Mouse (Mus musculus) 3134 (cell line): ENCODE data around the gene Ppfibp1.

Experiments used
- DNase-seq: peaks from one replicate; pipeline ENCODE4 v3.0.0-alpha.2; 2011; ENCODE audit warnings: low spot score; ENCODE audit not compliant: insufficient read length; ENCODE audit errors: extremely low read depth

Gene Ppfibp1

DNA sequence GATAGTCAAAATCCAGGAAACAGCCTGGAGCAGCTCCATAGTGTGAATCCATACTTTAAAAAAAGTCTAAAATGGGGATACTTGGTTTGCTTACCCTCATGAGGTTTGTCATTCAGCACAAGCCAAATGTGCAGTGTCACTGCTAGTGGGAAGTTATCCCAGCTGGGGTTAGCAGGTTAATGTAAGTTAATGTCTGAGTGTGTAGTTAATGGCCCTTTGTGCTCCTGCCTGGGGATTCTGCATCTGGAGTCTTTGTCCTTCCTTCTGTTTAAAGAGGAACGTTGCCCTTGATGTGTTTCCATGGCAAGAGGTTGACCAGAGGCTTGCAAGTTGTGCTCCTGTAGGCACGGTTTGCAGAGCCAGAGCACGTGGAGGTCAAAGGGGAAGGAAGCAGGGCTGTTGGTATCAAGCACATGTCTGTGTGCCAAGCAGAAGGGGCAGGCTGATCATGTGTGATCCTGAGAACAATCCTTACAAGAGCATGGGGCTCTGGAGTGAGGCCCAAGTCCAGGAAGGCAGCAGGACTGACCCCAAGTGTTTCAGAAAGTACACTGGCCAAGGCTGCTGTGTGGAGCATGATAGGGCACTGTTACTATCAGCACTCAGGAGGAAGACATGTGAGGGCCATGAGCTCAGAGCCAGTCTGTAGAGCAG lies 24.7 kb downstream of the Ppfibp1 start:
- no peak for DNase-seq

DNA sequence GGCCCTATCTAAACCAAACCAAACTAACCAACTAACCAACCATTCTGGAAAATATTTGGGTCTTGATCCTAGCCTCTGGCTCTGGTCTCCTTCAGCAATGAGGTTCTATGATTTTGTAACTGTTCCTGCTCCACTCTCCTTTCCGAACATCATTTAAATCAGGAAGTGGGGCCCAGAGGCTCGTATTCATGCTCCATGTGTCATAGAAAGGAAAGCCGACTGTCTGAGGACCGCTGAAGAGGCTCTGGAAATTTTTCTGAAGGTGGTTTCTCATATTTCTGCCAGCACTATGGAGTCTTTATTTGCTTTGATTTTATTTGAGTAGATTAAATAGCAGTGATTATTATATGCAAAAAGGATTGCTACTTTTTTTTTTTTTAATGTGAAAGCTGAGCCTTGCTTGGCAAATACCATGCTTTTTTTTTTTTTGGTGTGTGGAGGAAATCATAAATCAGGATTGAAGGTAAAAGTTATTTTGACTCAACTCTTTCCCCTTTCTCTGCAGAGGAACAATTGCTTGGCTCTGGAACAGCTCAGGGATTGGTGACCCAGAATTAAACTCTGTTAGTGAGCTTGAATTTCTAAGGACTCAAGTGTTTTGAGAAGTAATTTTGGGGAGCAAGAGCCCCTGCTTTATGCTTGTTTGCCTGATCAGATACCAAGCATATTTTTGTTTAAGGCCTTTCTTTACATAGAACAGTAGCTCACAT lies 25.4 kb downstream of the Ppfibp1 start:
- DNase-seq = no peak

DNA sequence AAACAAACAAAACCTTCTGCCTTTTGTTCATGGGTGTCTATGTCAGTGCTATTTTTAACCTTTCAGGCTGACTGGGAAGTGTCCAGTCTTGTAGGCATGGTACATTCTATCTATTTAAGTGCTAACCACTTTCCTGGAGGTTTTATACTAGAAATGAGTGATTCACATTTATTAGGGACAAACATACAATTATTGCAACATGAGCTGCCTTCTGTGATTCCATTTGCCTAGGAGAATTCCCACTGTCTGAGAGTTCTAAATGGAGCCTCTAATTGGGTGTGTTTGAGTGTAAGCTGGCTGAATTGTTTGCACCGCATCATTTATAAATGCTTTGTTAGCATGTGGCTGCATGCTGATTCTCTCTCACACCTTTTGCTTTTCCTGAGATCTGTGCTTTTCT lies 27.5 kb downstream of the Ppfibp1 start:
- no peak for DNase-seq

DNA sequence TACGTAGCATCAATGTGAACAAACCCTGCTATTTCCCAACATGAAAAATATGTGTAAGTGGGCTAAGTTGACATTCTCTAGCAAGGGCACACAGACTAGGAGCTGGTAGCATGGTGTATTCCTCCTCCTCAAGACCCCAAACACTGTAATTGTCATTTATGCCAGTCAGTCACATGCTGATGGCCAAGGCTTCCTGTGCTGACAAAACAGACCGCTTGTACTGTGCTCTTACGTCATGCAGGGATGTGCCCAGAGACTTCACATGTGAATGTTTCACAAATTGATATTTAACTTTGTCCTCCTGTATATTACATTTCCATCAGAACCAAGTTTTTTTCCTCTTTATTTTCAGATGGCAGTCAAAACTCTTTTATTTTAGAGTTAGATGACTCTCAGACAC lies 29.1 kb downstream of the Ppfibp1 start:
- DNase-seq = no peak

DNA sequence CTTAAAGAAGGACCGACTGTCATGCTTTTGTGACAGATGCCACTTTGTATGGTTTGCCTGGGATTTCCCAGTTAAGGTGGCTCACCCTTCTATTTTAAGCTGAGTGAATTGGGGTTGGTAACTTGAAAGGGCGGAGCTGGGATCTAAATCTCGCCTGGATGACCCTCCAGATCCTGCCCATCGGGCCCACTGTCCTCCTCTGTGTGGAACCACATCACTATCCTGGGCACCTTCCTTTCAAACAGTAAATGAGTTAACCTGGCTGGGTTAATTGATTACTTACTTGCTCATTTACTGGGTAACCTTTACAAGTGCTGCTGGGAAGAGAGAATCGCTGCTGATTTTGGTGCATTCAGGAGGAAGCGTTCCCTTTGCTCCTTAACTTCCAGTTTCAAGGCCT lies 30.1 kb downstream of the Ppfibp1 start:
- no peak for DNase-seq

DNA sequence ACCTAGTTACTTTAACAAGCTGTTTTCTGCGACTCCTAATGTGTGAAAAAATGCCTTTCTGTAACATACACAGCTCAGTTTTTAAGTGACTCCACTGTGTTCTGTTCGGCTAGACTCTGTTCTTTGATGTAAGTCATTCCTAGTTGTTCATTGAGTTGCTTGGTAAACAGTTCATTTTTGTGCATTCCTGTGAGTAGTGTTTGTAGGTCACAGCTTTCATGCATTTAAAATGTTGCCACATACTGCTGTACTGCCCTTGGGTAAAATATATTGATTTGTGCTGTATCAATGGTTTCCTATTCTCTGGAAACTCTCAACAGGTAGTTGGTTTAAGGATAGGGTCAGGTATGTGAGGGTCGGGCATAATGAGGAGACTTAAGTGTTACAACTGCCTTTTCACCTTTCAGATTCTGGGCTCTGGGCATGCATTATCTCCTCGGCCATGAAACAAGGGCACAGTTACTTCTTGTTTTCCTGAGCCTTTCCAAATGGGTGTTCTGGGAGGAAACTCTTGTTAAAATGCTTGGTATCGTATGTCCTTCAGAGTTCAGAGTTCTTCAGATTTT lies 38.2 kb downstream of the Ppfibp1 start:
- DNase-seq = no peak

DNA sequence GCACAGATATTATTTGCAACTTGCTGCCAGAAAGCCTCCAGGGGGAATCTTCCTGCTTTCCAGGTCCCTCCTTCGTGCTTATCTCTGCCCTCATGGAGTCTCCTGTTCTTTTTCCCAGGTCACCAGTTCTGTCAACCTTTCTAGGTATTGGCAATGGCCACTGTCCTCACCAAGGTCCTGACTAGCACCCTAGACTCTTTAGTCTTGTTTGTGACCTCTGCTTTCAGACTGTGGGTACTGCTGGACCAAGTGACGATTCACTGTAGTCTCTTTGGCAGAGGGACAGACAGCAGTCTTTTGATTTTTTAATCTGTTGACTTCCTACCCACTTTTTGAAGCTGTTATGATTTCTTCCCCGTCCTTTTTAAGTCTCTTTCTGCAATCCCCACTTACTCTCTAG lies 39.8 kb downstream of the Ppfibp1 start:
- no peak for DNase-seq

DNA sequence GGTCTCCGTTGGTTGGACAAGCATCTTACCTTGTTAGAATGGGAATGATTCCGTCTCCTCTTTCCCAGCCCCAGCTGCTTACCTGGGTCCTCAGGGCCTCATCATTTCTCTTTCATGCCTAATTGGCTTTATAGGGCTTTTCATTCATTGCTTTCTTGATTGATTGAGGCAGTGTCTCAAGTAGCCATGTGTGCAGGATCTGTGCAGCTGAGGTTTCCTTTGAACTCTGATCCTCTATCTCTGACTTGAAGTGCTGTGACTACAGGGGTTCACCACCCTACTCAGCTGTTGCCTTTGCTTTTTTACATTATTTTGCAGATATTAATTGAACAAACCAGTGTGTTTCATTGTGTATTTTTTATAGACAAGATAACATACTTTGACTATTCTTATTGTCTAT lies 40.7 kb downstream of the Ppfibp1 start:
- no peak for DNase-seq

DNA sequence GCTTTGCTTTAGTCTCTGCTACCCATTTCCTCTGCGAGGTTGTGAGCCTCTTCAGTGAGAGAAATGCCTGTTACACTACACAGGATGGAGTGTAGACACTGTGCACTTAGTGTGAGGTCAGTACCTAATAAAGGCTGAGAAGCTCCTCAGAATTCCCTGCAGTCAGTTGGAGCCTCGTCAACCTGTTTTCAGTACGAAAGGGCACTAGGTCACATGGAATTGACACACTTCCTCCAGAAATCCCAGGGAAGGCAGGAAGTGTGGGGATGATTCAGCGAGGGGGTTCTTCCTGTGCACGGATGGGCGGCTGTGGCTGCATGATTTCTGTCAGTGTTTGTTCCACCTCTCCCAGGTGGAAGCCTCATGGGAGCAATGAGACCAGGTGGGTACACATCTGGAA lies 44.8 kb downstream of the Ppfibp1 start:
- peak; percentile 21 for DNase-seq

DNA sequence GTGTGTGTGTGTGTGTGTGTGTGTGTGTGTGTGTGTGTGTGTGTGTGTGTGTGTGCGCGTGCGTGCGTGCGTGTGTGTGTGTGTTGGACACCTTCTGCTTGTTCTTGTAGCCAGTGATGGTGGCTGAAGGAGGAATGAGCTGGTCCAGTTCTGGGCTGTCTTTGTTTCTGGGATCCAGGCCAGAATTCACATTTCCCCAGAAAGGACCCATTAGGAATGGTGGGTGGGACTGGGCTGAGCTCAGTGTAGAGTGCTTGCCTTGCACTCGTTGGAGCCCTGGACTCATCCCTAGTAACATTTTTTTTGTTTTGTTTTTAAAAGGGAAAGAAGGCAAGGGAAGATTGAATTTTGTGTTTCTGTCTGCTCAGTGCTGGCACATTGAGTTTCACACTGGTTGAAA lies 47.7 kb downstream of the Ppfibp1 start:
- DNase-seq = peak; percentile 35

DNA sequence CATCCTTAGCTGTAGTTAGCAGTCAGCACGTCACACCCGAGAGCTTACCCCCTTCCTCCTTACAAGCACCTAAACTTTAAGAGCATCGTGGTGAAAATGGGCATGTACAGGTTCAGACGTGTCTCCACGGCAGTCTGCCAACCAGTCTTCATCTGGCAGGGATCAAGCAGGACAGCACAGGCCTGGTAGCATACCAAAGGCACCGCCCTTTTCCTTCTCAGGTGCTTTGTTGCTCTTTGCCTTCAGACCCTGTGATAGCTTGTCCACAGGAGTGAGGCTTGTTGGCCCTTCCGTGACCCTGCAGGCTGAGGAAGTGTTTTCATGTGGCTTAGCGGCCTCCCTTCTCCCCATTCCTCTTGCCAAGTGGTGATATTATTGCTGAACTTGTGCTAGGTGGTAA lies 50.7 kb downstream of the Ppfibp1 start:
- DNase-seq = no peak

DNA sequence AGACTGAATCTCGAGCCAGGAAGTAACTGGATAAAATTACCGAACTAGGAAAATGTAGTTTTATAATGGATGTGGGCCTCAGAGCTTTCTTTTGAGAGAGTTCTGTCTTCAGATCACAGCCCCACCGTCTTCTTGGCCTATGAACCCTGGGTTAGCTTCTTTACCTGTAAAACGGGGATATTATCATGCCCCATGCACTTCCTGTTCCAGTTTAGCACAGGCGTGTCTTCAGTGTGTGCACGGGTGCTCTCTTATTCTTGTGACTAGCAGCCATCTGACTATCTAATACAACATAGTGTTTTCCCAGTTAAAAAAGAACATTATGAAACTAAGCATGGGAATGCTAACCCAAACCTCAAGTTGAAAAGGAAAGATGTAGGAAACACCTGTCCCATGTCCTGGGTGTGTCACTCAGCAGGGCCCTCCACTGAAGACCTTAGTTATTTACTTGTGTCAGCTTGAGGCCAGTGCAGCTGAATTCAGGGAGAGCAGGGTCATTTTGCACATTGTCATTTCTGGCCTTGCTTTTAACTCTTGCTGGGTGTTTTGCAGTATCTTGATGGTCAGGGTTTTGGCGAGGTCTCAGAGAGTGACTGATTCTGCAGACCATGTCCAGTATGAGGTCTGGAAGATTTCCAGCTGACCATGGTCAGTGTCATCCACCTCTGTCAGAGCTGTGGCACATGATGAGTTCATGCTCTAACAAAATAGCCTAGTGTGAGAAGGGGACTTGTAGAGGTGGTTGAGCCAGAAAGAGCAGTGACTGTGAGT lies 53.4 kb downstream of the Ppfibp1 start:
- peak; percentile 55 for DNase-seq

DNA sequence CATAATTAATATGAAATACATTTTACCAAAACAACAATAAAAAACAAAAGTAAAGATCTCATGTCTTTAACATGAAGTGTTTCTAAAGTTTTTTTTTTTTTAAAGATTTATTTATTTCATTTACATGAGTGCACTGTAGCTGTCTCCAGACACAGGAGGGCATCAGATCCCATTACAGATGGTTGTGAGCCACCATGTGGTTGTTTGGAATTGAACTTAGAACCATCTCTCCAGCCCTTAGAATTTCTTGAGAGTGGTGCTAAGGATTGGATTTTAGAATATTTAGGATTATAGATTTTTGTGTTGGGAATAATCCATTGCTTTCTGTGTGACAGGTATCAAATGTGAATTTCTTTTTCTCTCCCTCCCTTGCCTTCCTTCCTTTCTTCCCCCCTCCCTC lies 55.7 kb downstream of the Ppfibp1 start:
- DNase-seq = no peak

DNA sequence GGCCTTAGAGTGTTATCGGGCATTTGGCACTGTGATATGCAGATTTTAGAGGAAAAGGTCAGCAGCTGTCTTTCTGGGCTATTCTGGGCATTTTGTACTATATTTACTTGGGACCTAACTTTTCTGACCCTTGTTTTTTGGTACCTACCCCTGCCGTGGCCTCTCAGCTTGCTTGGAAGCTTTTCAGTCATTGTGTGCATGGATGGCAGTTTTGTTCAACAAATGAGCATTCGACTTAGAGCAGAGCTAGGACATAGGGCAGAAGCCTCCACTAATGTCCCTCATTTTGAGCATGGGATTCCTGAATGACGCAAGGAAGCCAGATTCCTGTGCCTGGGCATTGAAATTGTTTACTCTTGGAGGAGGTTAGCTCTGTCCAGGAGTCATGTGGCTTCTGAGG lies 56.5 kb downstream of the Ppfibp1 start:
- no peak for DNase-seq

DNA sequence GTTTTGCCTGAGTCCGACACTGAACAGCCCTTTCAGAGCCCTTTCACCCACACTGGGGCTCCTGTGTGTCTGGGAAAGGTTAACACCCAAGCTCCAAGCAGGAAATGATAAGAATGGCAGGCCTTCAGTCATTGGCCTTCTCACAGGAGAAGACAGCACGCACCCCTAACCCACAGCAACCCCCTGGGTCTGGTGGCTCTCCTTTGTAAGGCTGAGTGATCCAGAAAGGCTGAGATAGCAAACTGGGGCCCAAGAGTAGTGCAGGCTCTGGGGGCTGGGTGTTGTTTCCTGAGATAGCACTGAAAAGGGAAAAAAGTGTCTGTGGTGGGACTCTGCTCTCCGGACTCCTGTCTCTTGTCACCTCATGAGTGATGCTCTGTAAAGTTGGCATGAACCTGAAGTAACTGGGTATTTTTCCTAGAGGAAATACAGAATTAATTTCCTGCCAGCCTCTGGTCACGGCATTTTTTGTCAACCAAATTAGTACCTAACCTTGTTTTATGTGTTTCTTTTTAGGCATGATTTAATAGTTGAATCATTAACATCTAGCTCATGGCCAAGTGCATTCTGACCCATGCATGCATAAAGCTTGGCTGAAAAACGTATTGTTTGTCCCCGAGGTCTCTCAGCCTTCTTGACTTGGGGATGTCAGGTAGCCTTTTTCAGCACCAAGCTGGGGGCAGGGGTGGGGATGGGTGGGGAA lies 58.2 kb downstream of the Ppfibp1 start:
- DNase-seq = no peak

DNA sequence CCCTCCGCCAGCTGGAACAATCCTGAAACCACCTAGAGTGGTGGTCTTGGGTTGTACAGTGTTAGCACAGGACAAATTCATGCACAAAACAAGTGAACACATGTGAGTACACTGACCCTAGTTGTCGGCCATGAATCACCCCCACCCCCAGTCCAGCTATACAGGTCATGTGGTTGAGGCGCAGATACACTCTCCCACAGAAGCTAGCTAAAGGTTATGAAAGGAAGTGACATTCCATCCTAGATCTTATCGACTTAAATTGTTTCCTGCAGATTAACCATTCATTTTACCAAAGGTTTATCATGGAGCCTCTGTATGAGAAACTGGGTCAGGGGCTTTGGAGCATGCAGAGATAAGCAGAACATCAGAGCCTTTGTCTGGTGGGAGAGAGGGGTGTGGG lies 58.9 kb downstream of the Ppfibp1 start:
- no peak for DNase-seq

DNA sequence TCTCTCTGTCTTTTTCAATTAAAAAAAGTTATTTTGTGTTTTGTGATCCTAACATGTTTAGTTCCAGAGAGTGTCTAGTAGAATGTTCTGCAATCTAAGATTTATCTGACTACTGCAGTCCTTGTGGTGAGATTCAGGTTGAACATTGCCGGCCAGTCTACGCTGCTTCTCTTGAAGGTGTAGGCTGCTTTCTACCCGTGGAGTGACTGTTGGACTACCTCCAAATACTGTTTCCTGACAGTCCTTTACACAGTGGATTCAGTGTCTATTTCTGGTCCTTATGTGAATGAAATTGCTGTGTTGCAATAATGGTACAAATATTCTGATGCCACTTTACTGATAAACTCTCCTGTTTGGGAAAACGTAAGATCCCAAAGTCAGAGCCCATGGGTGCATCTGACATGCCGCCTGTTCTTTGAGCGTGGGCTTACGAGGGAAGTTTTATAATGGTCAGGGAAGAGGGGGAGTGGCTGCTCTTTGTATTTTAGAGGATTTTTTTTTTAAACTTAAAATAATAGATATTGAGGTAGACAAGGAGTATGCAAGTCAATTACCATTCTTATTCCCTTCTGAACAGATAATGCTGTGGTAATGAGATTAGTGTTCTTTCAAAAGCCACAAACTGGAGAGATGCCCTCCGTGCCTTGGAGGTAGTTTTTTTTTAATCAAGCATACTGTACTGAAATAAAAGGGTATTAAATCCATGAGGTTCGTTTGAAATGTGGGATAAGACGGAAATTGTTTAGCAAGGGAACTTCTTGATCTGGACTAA lies 61.6 kb downstream of the Ppfibp1 start:
- no peak for DNase-seq

DNA sequence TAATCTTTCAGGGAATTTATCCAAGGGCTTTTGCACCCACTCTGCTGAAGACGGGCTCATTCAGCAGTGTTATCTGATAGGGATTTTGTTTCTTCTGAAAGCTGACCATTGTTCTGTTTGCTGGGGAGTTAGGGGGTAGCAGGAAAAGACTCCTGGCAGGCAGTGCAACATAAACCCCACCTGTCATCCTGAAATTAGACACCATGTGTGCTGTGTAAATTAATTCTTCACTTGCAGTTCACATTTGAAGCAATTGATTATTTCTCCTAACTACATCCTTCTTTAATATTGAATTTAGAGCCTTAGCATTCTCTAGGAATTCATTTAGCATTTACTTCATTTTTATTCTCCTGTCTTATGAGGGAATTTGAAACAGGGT lies 62.2 kb downstream of the Ppfibp1 start:
- no peak for DNase-seq

DNA sequence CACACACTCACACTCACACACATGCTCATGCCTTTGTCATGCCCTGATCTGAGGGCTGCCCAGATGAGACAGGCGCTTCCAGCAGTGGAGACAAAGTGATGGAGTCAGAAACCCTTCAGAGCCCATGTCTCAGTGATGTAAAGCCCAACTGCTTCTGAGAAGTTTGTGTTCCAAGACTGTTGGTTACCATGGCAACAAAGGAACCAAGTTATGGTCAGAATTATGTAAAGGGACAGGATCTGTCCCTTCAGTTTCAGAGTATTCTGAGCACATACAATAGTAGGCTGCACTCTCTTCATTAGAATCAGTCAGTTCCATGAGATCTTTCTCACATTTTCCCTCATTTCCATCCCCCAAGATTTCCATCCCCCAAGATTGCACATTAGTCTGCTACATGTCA lies 66.0 kb downstream of the Ppfibp1 start, which contains the start of gene 1700034J05Rik:
TSS of gene 1700034J05Rik (minus strand) at position 165 of the 400 bp plus-strand sequence.
- no peak for DNase-seq

DNA sequence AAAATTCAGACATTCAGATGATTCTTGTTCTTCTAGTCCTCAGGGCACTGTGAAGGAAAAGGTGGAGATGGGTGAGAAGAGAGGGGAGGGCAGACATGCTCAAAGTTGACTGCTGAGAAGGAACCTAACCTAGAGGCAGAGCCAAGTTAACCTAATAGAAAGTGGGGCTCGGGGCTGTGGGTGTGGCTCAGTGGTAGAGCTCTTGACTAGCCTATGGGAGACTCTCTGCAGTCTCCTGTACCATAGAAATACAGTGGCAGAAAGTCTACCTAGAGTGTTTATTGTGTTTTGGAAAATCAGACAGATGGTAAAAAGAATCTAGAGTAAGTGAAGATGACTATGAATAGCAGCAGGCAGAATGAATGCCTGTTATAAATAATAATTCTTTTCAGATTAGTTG lies 67.2 kb downstream of the Ppfibp1 start:
- no peak for DNase-seq
